Mouse (Mus musculus) neural tube, embryonic 14.5 days (tissue): ENCODE data around the gene Rpl9. TPM values are rescaled to one million over a fixed set of nuclear protein-coding genes. Genes with fewer than 3 reads are reported as not detected.
A peak's percentile ranks its signal among the peaks of the same experiment; 100 is the strongest.

Source experiments
- ATAC-seq: fragments of 200-750 bp; cut with Nextera tagmentation; 2 replicates; pipeline ENCODE4 v1.8.0; 2017; ENCODE audit warnings: low read depth, mild to moderate bottlenecking, moderate TSS enrichment, moderate library complexity
- H3K27ac ChIP-seq: fragments of 300-500 bp; sonication (generic); 2 replicates; pipeline ENCODE4 v1.5.1; 2014; ENCODE audit warnings: low read depth, mild to moderate bottlenecking, control low read depth, low read length, moderate library complexity, mixed read lengths
- H3K27me3 ChIP-seq: fragments of 300-500 bp; sonication (generic); 2 replicates; pipeline ENCODE4 v1.6.1; 2014; ENCODE audit warnings: low read length; ENCODE audit not compliant: control insufficient read depth, insufficient read depth
- H3K36me3 ChIP-seq: fragments of 300-500 bp; sonication (generic); 2 replicates; pipeline ENCODE4 v1.6.1; 2014; ENCODE audit warnings: low read length, mixed read lengths; ENCODE audit not compliant: control insufficient read depth, insufficient read depth
- H3K4me1 ChIP-seq: fragments of 300-500 bp; sonication (generic); 2 replicates; pipeline ENCODE4 v1.6.1; 2014; ENCODE audit warnings: low read length; ENCODE audit not compliant: control insufficient read depth, insufficient read depth
- H3K4me2 ChIP-seq: fragments of 300-500 bp; sonication (generic); 2 replicates; pipeline ENCODE4 v1.6.1; 2014; ENCODE audit warnings: mild to moderate bottlenecking, low read depth, low read length, control low read depth
- H3K4me3 ChIP-seq: fragments of 300-500 bp; sonication (generic); 2 replicates; pipeline ENCODE4 v1.5.1; 2014; ENCODE audit warnings: low read depth, low read length, control low read depth, mixed read lengths
- H3K9ac ChIP-seq: fragments of 300-500 bp; sonication (generic); replicated peaks from 2 replicates; pipeline ENCODE4 v1.6.1; 2014; ENCODE audit warnings: low read depth, mild to moderate bottlenecking, control low read depth, low read length, mixed read lengths
- H3K9me3 ChIP-seq: fragments of 300-500 bp; sonication (generic); 2 replicates; pipeline ENCODE4 v1.6.1; 2016; ENCODE audit warnings: low read length; ENCODE audit not compliant: control insufficient read depth
- WGBS: fragments of 180-500 bp; shearing (Covaris S2); extraction: QIAGEN DNeasy Blood & Tissue Kit; methylation state at CpG from one replicate; pipeline ENCODE4 v1.1.7; 2014; 5-methylcytosine and 5-hydroxymethylcytosine counted together
- polyA plus RNA-seq: library from polyadenylated mRNA; unstranded; fragments of >200 nt; fragmentation: Nextera tagmentation; extraction: Ambion mirVana; gene quantifications from 2 replicates; pipeline ENCODE4 v1.2.1, GENCODE M21; 2014

Rpl9 gene
- 605 and 660 TPM in 2 replicates for polyA plus RNA-seq

DNA sequence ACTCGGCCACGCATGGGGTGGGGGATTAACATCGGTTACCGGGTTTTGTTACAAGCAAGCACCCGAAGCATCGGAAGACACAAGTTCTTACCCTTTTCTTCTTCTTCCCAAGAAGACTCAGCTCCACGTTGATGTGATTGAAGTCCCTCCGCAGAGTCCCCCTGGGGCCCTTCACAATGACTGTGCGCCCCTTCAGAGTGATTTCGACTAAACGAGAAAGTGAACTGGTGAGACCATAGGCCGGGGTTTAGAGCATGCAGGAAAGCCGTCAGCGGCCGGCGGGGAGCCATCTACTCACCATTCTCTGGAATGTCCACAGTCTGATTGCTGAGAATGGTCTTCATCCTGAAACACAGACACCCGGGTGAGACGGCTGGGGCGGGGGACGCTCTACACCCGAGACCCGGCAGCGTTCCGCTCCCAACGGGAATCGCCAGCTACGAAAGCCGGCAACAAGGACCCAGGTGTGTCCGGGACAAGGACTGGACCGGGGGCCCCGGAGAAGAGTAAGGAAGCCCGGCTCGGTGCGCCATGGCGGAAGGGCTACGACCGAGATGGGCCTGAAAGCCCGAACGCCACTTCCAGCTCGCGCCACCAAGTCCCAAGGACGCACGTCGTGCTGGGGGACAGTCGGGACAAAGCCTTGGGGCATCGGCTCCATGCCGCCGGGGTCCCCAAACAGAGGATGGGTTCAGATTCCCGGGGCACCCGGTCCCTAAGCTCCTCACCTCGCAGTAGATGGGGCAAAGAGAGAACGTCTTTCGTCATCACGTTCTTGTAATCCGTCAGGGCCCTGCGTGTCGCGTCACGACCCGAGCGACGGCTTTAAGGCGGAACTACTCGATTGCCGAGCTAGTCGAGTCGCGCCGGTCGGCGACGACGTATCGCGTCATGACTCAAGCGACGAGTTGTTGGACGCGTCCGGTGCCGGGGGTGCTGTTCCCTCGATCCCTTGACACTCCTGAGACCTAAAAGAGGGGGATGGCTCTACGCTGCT is at the start of gene Rpl9, which contains the start of gene Lias:
Rpl9 (minus strand) TSS at position 797 of the 997 bp plus-strand sequence.
Lias (plus strand) TSS at position 850 of the 997 bp plus-strand sequence.
- ATAC-seq, result peak; percentile 98
- H3K4me1 ChIP-seq, result peaks cover 8% of the 10 kb centered on the region
- H3K27me3 ChIP-seq, result no peaks in the 10 kb centered on the region; the same call in 1 of the 2 replicates
- WGBS, result under 1% methylated on average over 83 of the region's 83 CpGs
- peak within 1 kb of the TSS; percentile 59 for H3K4me2 ChIP-seq
- no peaks in the 10 kb centered on the region for H3K9me3 ChIP-seq
- H3K27ac ChIP-seq, result peak within 1 kb of the TSS; percentile 94
- peak within 1 kb of the TSS; percentile 95 for H3K4me3 ChIP-seq
- H3K36me3 ChIP-seq, result peaks cover 24% of the 10 kb centered on the region
- H3K9ac ChIP-seq, result peak within 1 kb of the TSS; percentile 98

DNA sequence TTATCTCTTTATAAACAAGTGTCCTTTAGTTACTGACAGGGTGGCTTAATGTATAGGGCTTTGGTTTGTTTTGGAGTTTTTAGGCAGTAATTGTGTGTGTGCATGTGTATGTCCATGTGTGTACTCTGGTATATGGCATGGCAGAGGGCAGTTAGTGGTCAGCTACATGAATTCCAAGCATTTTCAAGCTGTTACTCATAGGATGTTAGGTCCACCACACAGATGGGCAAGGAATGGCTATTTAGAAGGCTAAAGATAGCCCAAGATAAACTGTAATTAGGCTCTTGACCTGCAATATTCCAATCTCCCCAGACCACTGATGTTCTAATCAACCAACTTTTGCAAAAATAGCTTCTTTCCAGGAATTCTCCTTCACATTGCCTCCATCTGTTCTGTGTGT is 46.8 kb upstream of the Rpl9 start:
- H3K9me3 ChIP-seq, result no peaks in the 10 kb centered on the region
- no peak for ATAC-seq
- no peaks in the 10 kb centered on the region for H3K27me3 ChIP-seq
- H3K4me1 ChIP-seq, result peaks cover 5% of the 10 kb centered on the region
- no peak overlapping the region for H3K4me3 ChIP-seq
- H3K36me3 ChIP-seq, result no peaks in the 10 kb centered on the region
- H3K4me2 ChIP-seq, result no peak overlapping the region
- H3K27ac ChIP-seq, result no peak overlapping the region
- H3K9ac ChIP-seq, result no peak overlapping the region

DNA sequence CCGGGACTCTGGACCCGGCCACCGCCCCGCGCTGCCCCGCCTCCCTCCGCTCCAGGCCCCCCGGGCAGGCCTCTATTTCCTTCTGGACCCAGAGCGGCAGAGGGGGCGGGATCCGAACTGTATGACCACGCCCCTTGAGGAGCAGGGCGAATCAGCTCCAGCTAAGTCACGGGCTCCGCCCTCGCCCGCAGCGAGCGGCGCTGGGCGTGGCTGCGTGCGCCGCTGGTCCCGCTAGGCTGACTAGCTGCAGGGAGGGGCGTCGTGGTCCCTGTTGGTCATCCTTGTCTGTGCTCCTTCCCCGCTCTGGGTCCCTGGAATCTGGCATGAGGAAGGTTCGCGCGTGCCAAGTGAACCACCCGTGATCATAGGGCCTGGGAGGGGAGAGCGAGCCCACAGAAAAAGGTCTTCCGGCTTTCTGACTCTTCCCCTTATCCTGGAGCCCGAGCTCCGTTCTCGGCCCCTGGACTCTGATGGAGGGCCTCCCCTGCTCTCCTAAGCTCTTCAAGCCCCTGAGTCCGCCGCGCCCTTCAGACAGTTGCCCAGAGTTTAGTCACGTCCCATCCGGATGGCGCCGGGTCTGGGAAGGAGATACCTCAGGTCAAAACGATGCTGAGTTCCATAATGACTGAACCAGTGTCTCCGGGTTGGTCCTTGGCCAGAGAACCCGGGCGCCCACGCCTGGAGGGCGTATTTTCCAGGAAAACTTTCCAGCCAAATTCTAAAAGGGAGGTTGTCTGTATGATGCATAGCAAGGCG is 44.7 kb upstream of the Rpl9 start, which contains the start of gene Ugdh:
Ugdh (minus strand) TSS at position 144 of the 756 bp plus-strand sequence.
- H3K4me1 ChIP-seq, result peaks cover 5% of the 10 kb centered on the region

DNA sequence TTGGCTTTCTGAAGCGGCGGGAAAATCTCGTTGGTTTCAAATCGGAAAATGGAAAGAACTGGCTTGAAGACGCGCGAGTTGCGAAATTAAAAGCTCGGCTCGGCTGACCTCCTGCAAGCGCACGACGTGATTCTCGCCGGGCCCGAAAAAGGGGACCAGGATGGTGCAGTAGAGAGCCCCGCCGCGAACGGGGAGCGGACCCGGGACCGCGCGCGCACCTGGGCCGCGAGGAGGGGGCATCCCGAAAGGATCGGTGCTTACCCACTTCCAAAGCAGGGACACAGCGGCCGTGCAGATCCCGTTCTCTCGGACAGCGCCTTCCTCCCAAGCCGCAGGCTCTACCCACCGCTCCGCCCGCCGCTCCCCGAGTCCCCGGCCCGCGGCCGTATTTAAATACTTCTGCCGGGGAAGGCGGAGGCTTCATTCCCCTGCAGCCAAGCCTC is 44.1 kb upstream of the Rpl9 start:
- H3K9ac ChIP-seq, result peak overlapping the region; percentile 66
- 0% methylated on average over 38 of the region's 47 CpGs for WGBS
- H3K9me3 ChIP-seq, result no peaks in the 10 kb centered on the region
- H3K4me2 ChIP-seq, result peak overlapping the region; percentile 94
- peak; percentile 72; the same call in 1 of the 2 replicates for ATAC-seq
- H3K4me1 ChIP-seq, result peaks cover 5% of the 10 kb centered on the region
- H3K36me3 ChIP-seq, result no peaks in the 10 kb centered on the region
- peak overlapping the region; percentile 68 for H3K27ac ChIP-seq
- H3K27me3 ChIP-seq, result no peaks in the 10 kb centered on the region
- peak overlapping the region; percentile 86 for H3K4me3 ChIP-seq

More for the DNA sequence above, 44.7 kb upstream of the Rpl9 start, which contains the start of gene Ugdh:
- WGBS, result under 1% methylated on average over 48 of the region's 51 CpGs
- peak within 1 kb of the TSS; percentile 68 for H3K27ac ChIP-seq
- H3K9me3 ChIP-seq, result no peaks in the 10 kb centered on the region
- H3K36me3 ChIP-seq, result no peaks in the 10 kb centered on the region
- peak within 1 kb of the TSS; percentile 86 for H3K4me3 ChIP-seq
- peak within 1 kb of the TSS; percentile 94 for H3K4me2 ChIP-seq
- H3K9ac ChIP-seq, result peak within 1 kb of the TSS; percentile 66
- ATAC-seq, result peak; percentile 98
- H3K27me3 ChIP-seq, result no peaks in the 10 kb centered on the region

GRCm38 (mm10) chr5:65434471-65435362 is 43.5 kb upstream of the Rpl9 start:
- Histone ChIP-seq H3K9me3 (no peaks in the 10 kb centered on the region), H3K27me3 (no peaks in the 10 kb centered on the region), H3K9ac (peak overlapping the region; percentile 66), H3K36me3 (no peaks in the 10 kb centered on the region), H3K4me1 (peaks cover 5% of the 10 kb centered on the region), H3K4me3 (peak overlapping the region; percentile 86), H3K4me2 (peak overlapping the region; percentile 94), H3K27ac (peak overlapping the region; percentile 68)
- ATAC-seq, result peak; percentile 15
- WGBS, result 3% methylated on average over 15 of the region's 15 CpGs

GRCm38 (mm10) chr5:65429441-65429840 is 38.2 kb upstream of the Rpl9 start:
- Histone ChIP-seq H3K4me3 (no peak overlapping the region), H3K27ac (no peak overlapping the region), H3K9ac (no peak overlapping the region), H3K36me3 (no peaks in the 10 kb centered on the region), H3K9me3 (no peaks in the 10 kb centered on the region), H3K27me3 (no peaks in the 10 kb centered on the region), H3K4me1 (peaks cover 5% of the 10 kb centered on the region), H3K4me2 (no peak overlapping the region)
- WGBS, result 92% methylated on average over 5 of the region's 5 CpGs
- ATAC-seq, result no peak

DNA sequence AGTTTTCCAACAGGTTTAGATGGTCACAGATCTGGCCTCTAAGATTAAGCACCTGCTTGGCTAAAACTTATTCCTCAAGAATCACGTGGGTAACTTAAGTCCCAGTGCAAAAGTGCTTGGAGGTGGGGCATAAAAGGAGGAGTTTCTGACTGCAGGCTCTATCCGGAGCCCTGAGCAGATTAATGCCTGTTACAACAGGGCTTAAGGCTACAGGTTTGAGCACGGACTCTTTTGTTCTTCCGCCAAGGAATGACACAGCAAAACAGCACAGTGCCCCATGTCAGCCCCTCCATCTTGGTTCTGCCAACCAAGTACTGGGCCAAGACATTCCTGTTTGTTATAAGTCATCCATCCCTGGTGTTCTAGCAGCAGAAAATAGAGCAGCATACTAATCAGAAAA is 37.1 kb upstream of the Rpl9 start:
- Histone ChIP-seq H3K27me3 (no peaks in the 10 kb centered on the region), H3K36me3 (no peaks in the 10 kb centered on the region), H3K9ac (no peak overlapping the region), H3K4me1 (no peaks in the 10 kb centered on the region), H3K4me2 (no peak overlapping the region), H3K9me3 (no peaks in the 10 kb centered on the region), H3K4me3 (no peak overlapping the region), H3K27ac (no peak overlapping the region)
- 52% methylated on average over 4 of the region's 4 CpGs for WGBS
- ATAC-seq, result no peak

GRCm38 (mm10) chr5:65425251-65425650 is 34.0 kb upstream of the Rpl9 start:
- ATAC-seq, result no peak
- H3K36me3 ChIP-seq, result peaks cover 13% of the 10 kb centered on the region; the same call in 1 of the 2 replicates
- no peak overlapping the region for H3K27ac ChIP-seq
- H3K4me2 ChIP-seq, result no peak overlapping the region
- 95% methylated on average over 5 of the region's 5 CpGs for WGBS
- no peaks in the 10 kb centered on the region for H3K27me3 ChIP-seq
- H3K9me3 ChIP-seq, result no peaks in the 10 kb centered on the region
- H3K4me1 ChIP-seq, result no peaks in the 10 kb centered on the region
- no peak overlapping the region for H3K9ac ChIP-seq
- H3K4me3 ChIP-seq, result no peak overlapping the region
